Comparison of ENCODE assay signal across 30 mouse cellular contexts in the genomic region with DNA sequence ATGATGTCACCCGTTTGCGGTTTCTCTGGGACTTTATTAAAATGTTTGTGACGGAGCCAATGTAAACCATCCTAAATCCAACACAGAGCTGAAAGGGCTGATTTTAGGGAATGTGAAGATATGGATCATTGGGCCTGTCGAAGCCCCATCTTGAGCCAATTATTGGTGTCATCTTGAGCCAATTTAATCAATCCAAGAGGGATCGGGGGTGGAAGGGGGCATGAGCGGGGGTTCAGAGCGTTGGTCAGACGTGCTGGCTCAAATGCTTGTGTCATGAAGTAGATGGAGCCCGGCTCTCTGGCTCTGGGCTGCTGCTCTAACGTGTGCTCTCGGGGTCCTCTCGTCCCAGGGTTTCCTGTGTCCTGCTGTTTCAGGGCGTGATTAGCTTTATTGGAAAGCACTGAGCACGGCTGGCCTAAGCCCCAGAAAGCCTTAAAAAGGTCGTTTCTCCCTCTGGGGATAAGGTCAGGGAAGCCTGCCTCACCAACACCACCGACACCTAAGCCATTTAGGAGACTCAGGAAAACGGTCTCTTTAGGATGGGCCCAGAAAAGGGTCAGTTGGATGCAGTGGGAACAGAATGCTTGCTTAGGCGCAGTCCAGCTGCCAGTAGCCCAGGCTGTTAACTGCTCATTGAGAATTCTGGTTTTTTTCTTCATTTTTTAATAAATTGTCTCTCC.
DNase-seq lines count a peak whose midpoint lies in the region; ATAC-seq lines count a peak whose summit lies in the region.
"Had no signal": no experiment of that assay in that cellular context is flagged by ENCODE, and none has a peak within 500 bp of the region (broad histone marks: within the 10 kb centered on the region; RNA-seq: fewer than 3 reads in every experiment).

No protein-coding gene starts in this region.

- H3K27ac ChIP-seq in embryonic facial prominence, embryonic 11.5 days (replicated peaks; ENCODE audit: low read depth, low read length), result no peak overlapping the region
- H3K27ac ChIP-seq in limb, embryonic 10.5 days, result peak overlapping the region; percentile 61
- no peak overlapping the region for H3K27ac ChIP-seq in midbrain, embryonic 10.5 days (replicated peaks)
- H3K27ac ChIP-seq: embryonic facial prominence, embryonic 12.5 days; forebrain, embryonic 13.5 days; heart, embryonic 13.5 days; intestine, embryonic 15.5 days; limb, embryonic 15.5 days; liver, embryonic 13.5 days; midbrain, embryonic 15.5 days; stomach, embryonic 15.5 days had no signal

- no peak overlapping the region for H3K9ac ChIP-seq in embryonic facial prominence, embryonic 11.5 days (replicated peaks; ENCODE audit: low read length)
- H3K9ac ChIP-seq: embryonic facial prominence, embryonic 12.5 days; forebrain, embryonic 13.5 days; heart, embryonic 13.5 days; intestine, embryonic 15.5 days; limb, embryonic 15.5 days; liver, embryonic 13.5 days; lung, embryonic 14.5 days; midbrain, embryonic 15.5 days; stomach, embryonic 15.5 days had no signal

- H3K4me1 ChIP-seq in embryonic facial prominence, embryonic 11.5 days (ENCODE audit: control insufficient read depth, insufficient read depth, low read length), result peaks cover 8% of the 10 kb centered on the region
- H3K4me1 ChIP-seq in limb, embryonic 10.5 days, result peaks cover 85% of the 10 kb centered on the region
- H3K4me1 ChIP-seq in midbrain, embryonic 10.5 days, result peaks cover 24% of the 10 kb centered on the region
- H3K4me1 ChIP-seq: forebrain, embryonic 13.5 days; intestine, embryonic 15.5 days; liver, embryonic 13.5 days; midbrain, embryonic 15.5 days; stomach, embryonic 15.5 days had no signal

- peak; percentile 5 for DNase-seq in heart, postnatal 4 days
- DNase-seq in heart, postnatal 14 days, result no peak
- DNase-seq in NIH3T3 (ENCODE audit: low read depth), result peak; percentile 6
- DNase-seq in embryonic facial prominence, embryonic 11.5 days (ENCODE audit: low spot score), result peak; percentile 70
- DNase-seq in limb, embryonic 10.5 days (ENCODE audit: low spot score), result no peak
- no peak for DNase-seq in thymus, postnatal 25 days
- DNase-seq in midbrain, embryonic 10.5 days (ENCODE audit: low spot score), result no peak
- DNase-seq in lung, adult 18-20 months, result no peak
- DNase-seq: adrenal gland, adult 8-10 months; B cell, adult 2 months; cerebellum, adult 2 months; cerebellum, postnatal 25 days; gastrocnemius, postnatal 25 days; kidney, adult 9 months; kidney, postnatal 10 days; layer of hippocampus, postnatal 36 days; liver, embryonic 13.5 days; lung, embryonic 14.5 days; lung, postnatal 14 days; right cerebral cortex, postnatal 25 days; thymus, adult 2 months; thymus, postnatal 4 days had no signal

- no peak for ATAC-seq in embryonic facial prominence, embryonic 11.5 days (replicated peaks; ENCODE audit: insufficient number of reproducible peaks, low FRiP score, low TSS enrichment, low read depth)
- ATAC-seq: forebrain, embryonic 13.5 days; hindbrain, embryonic 16.5 days; intestine, embryonic 15.5 days; midbrain, embryonic 15.5 days had no signal

- 29% methylated on average over 18 of the region's 18 CpGs for WGBS in embryonic facial prominence, embryonic 11.5 days
- 34% methylated on average over 18 of the region's 18 CpGs for WGBS in limb, embryonic 10.5 days
- 50% methylated on average over 18 of the region's 18 CpGs for WGBS in midbrain, embryonic 10.5 days

- H3K27me3 ChIP-seq in embryonic facial prominence, embryonic 11.5 days (ENCODE audit: control insufficient read depth, insufficient read depth, low read length), result no peaks in the 10 kb centered on the region
- H3K27me3 ChIP-seq in limb, embryonic 10.5 days (ENCODE audit: low read depth, poor library complexity, severe bottlenecking), result no peaks in the 10 kb centered on the region
- no peaks in the 10 kb centered on the region for H3K27me3 ChIP-seq in midbrain, embryonic 10.5 days (ENCODE audit: low read depth, poor library complexity, severe bottlenecking)
- H3K27me3 ChIP-seq: forebrain, embryonic 13.5 days; heart, embryonic 13.5 days; intestine, embryonic 15.5 days; limb, embryonic 15.5 days; liver, embryonic 13.5 days; midbrain, embryonic 15.5 days; stomach, embryonic 15.5 days had no signal

- no peaks in the 10 kb centered on the region for H3K9me3 ChIP-seq in embryonic facial prominence, embryonic 11.5 days (replicated peaks; ENCODE audit: control insufficient read depth, low read length)
- no peaks in the 10 kb centered on the region for H3K9me3 ChIP-seq in limb, embryonic 10.5 days (replicated peaks)
- no peaks in the 10 kb centered on the region for H3K9me3 ChIP-seq in midbrain, embryonic 10.5 days (replicated peaks)
- H3K9me3 ChIP-seq: embryonic facial prominence, embryonic 12.5 days; forebrain, embryonic 13.5 days; heart, embryonic 13.5 days; intestine, embryonic 15.5 days; limb, embryonic 15.5 days; liver, embryonic 13.5 days; midbrain, embryonic 15.5 days; stomach, embryonic 15.5 days had no signal

- intact Hi-C loops in heart, postnatal 14 days (cut with DNase I), result no loop called here

- H3K4me3 ChIP-seq in embryonic facial prominence, embryonic 11.5 days (ENCODE audit: low read depth, low read length), result no peak overlapping the region
- no peak overlapping the region for H3K4me3 ChIP-seq in limb, embryonic 10.5 days
- no peak overlapping the region for H3K4me3 ChIP-seq in midbrain, embryonic 10.5 days
- H3K4me3 ChIP-seq: embryonic facial prominence, embryonic 12.5 days; forebrain, embryonic 13.5 days; heart, embryonic 13.5 days; intestine, embryonic 15.5 days; limb, embryonic 15.5 days; liver, embryonic 13.5 days; midbrain, embryonic 15.5 days; stomach, embryonic 15.5 days had no signal

- no peaks in the 10 kb centered on the region; the same call in 1 of the 2 replicates for H3K36me3 ChIP-seq in embryonic facial prominence, embryonic 11.5 days (replicated peaks; ENCODE audit: control insufficient read depth, insufficient read depth, low read depth, low read length)
- no peaks in the 10 kb centered on the region for H3K36me3 ChIP-seq in limb, embryonic 10.5 days
- H3K36me3 ChIP-seq in midbrain, embryonic 10.5 days, result no peaks in the 10 kb centered on the region
- H3K36me3 ChIP-seq: embryonic facial prominence, embryonic 12.5 days; heart, embryonic 13.5 days; intestine, embryonic 15.5 days; limb, embryonic 15.5 days; liver, embryonic 13.5 days; midbrain, embryonic 15.5 days; stomach, embryonic 15.5 days had no signal

- H3K4me2 ChIP-seq in embryonic facial prominence, embryonic 11.5 days (ENCODE audit: low read depth, low read length), result no peak overlapping the region
- H3K4me2 ChIP-seq: embryonic facial prominence, embryonic 12.5 days; forebrain, embryonic 13.5 days; heart, embryonic 13.5 days; intestine, embryonic 15.5 days; limb, embryonic 15.5 days; liver, embryonic 13.5 days; lung, embryonic 14.5 days; midbrain, embryonic 15.5 days; stomach, embryonic 15.5 days had no signal

Comparison
In these comparisons a context has a peak if more than half of its experiments do, and no peak if none do; other contexts are left out.
1. DNase-seq: peak in heart, postnatal 4 days (single experiment), NIH3T3 (single experiment) and embryonic facial prominence, embryonic 11.5 days (single experiment); none in heart, postnatal 14 days (0 of 2), limb, embryonic 10.5 days (single experiment), thymus, postnatal 25 days (single experiment), midbrain, embryonic 10.5 days (single experiment) and lung, adult 18-20 months (0 of 2).